Mouse (Mus musculus) R1 (cell line): ENCODE measurements around the gene Pcdh7.

ENCODE experiments used
- DNase-seq: peaks from one replicate; pipeline ENCODE4 v3.0.0-alpha.2; 2018; ENCODE audit warnings: low read depth, low spot score

Gene Pcdh7

GRCm38 (mm10) chr5:57921140-57921539, 203.4 kb downstream of the Pcdh7 start:
- DNase-seq, result no peak

DNA sequence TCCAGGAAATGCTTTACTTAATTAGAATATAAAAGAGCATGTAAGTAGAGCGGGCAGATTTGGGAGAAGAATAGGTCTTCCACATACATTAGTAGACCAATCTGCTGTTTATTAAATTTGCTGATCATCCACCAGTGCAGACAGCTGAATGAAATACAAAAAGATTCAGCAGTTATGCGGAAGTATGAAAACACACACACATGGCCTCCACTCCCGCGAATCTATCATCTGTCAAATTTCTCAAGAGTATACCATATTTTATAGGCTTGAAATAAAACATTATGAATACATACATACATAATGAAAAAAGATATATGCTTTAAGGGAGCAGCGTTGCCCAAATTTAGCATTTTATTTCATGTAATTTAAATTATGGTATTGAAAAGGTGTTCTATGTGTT, 213.6 kb downstream of the Pcdh7 start:
- DNase-seq, result no peak

DNA sequence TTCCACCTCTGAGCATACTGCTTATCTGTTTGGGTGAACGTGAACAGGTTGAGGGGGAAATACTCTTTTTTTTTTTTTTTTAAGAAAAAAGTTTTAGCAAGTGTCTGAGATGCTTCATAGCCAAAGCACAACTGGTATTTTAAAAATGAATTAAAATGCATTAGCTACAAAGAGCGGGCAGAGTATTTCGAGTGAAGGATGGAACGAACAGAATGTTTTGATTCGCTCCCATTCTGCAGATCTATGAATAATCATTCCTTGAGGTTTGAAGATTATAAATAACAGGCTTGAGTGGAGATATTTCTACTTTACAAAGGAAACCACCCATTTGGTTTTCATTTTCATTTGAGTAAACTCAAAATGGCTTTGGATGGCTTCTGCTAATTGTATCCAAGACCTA, 214.0 kb downstream of the Pcdh7 start:
- DNase-seq, result no peak

DNA sequence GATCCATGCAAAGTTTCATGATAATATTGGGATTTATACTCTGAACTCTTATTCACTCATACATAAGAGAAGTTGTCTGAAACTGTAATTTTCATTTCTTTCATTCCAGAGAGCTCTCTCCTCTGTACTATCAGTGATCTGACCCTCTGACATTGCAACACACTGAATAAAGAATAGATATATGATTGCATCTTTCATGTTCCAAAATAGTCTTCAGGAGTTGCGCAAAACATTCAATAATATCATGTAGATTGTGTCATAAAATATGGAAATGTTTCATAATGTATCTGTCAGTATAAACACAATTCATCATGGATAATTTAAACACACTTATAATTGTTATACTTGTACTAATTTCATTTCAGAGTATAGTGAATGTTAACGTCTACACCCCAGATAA, 216.9 kb downstream of the Pcdh7 start:
- no peak for DNase-seq

DNA sequence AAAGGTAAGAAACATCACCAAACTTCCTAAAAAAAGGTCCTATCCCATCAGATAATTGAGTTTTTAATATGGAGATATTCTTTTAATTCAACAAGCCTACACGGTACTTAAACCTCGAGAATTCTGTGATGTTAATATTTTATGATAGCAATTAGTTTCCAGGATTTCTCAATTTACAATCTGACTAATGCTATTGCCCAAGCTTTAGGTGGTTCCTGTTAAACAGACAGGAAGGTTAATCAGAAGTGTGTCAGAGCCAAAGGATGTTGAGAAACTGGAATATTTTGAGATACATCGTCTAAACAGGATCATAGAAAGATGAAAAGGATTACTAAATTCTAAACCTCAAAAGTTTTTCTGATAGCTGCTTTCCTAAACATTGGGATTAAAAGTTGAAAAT, 222.7 kb downstream of the Pcdh7 start:
- DNase-seq, result no peak

DNA sequence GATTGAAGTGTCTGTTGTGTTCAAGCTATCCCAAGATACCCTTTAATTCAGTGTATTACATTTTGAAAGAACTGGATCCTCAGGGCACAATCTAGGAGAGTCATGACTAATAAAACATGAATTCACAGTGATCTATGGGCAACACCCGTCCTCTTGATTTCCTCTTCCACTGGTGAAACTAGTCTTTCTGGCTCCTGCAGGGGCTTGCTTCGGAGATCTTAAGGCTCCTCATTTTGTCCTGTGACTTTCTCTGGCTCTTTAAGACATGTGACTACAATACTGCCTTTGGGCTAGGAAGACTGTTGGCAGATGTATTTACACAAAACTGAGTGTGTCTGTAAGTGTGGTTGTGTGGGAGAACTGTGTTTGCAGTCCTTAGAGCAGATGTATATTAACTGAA, 225.4 kb downstream of the Pcdh7 start:
- no peak for DNase-seq

DNA sequence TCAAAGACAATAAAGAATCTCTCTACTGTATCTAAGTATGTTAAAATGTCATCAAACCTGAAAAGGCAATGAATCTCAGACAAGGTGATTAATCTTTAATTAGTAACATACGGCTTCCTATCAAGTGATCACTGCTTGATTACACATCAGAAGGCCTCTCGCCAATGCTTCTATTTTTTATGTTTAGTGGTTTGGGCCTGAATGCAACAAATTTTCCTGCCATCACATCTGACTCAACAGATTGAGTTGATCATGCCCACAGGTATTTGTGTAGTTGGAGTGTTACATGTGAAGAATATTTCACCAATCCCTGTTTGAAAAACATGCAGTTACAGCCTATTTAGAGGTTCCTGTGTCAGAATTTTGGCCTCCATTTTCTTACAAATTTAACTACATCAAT, 225.8 kb downstream of the Pcdh7 start:
- no peak for DNase-seq

DNA sequence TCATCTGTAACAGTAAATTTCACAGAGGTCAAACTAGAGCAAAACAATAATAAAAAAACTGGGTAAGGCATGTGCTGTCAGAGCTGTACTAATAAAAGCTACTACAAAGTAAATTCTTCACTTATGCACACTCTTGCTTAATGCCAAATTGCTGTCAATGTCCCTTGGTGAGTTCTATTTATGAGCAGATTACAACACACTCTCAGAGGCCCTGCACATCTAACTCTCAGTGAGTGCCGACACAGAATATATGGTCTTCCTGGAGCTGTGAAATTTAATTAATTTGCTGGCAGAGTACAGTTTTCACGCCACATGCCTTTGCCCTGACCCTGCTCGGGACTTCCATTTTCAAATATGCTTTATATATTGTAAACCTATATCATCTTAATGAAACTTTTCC, 227.7 kb downstream of the Pcdh7 start:
- DNase-seq, result no peak

DNA sequence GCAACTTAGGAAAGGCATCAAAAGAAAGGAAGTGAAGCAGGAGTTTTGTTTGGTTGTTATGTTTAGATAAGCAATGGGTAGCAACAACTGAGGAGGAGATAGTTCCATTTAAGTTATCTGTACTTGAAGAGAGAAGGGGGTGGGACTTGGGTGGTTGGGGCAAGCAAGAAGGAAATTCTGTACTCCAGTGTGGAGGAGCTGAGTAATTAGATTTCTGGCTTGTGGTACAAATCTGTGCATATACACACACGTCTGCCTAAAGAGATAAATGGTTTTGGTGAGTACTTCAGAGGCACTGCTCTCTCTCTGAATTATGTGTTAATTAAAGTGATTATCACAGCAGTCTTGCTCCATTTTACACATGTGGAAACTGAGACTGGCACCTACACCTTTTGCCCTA, 241.6 kb downstream of the Pcdh7 start:
- DNase-seq, result no peak

DNA sequence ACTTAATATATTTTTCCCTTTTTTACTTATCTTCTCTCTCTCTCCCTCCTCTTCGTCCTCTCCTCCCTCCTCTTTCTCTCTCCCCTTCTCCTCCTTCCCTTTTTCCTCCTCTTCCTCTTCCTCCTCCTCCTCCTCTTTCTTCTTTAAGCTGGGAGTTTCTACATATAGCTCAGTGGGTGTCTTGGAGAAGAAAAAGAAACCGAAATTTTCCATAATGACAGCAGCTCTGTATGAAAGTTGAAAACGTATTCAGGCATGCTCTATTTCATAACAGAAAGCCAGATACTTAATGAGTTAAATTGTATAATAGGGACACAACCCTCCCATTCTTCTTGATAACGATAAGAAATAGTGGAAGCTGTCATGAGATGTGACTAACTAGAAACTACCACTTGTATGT, 246.0 kb downstream of the Pcdh7 start:
- no peak for DNase-seq

- DNase-seq, result no peak
Measured at GRCm38 (mm10) chr5:57964201-57964600, 246.4 kb downstream of the Pcdh7 start.

DNA sequence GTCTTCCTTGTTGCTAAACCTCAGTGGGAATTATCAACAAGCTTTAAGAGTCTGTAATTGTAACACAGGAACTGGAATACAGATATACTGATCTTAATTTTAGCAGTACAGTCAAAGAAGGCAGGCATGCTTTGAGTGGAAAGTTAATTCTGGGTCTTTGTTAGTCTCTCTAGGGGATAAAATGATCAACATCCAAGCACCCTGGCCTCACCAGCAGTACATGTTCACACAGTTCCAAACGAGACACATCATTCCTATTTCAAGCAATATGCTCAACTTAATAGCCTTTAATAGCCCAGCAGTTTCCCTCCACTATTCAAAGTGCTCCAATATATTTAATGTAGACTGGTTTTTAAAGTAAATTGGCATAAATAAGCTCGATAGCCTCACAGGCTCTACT, 275.8 kb downstream of the Pcdh7 start:
- no peak for DNase-seq

DNA sequence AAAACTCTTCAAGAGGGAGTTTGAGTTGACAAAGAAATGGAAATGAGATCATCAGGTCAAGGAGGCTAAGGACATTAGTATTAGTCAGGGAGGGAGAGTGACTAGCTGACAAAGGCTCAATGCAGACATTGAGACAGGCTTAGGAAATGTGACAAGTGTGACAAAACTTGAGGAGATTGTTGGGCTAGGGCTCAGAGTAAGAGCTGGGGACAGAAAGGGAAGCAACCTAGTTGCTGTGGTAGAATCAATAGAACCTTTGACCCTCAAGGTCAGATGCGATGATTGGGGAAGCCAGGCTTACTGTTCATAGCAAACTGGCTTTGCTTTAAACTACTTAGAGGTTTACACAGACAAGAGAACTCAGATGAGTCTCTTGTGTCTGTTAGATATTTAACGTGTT, 303.6 kb downstream of the Pcdh7 start:
- DNase-seq, result no peak

DNA sequence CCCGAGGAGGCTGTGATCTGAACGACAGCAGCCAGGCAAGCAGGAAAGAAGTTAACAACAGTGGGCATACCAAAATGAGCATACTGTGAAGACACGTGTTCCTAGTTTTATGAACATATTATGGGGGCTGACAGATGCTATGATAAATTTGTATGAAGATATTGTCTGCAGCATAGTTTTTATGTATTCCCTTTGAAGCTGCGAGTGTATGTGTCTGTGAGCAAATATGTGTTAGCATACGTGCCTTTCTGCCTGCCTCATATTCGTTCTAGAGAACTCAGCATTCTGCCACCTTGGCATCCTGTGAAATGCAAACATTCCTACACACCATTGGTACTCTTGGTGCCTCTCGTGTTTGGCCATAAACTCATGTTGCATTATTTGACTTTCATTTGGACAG, 307.4 kb downstream of the Pcdh7 start:
- DNase-seq, result no peak

- no peak for DNase-seq
Measured at GRCm38 (mm10) chr5:58025759-58026158, 308.0 kb downstream of the Pcdh7 start.

GRCm38 (mm10) chr5:58039875-58040274, 322.1 kb downstream of the Pcdh7 start:
- no peak for DNase-seq

GRCm38 (mm10) chr5:58044216-58044615, 326.4 kb downstream of the Pcdh7 start:
- no peak for DNase-seq

DNA sequence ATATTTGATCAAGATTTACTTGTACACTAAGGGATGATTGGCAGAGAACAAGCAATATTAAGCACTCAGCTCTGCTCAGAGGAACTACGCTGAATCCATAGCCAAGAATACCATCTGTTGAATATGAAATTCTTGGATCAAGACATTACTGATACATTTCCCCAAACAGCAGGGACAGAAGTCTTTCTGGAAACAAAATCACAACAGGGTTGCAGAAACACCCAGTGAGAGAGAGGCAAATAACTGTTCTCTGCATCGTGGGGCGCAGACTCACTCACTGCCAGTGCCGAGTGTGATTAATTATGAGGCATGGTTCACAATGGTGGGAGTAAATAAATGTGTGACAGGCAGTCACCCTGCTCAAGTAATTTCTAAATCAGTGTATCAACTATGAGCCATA, 363.3 kb downstream of the Pcdh7 start:
- no peak for DNase-seq

- no peak for DNase-seq
Measured at GRCm38 (mm10) chr5:58082230-58082629, 364.5 kb downstream of the Pcdh7 start.

- no peak for DNase-seq
Measured at GRCm38 (mm10) chr5:58083056-58083455, 365.3 kb downstream of the Pcdh7 start.

DNA sequence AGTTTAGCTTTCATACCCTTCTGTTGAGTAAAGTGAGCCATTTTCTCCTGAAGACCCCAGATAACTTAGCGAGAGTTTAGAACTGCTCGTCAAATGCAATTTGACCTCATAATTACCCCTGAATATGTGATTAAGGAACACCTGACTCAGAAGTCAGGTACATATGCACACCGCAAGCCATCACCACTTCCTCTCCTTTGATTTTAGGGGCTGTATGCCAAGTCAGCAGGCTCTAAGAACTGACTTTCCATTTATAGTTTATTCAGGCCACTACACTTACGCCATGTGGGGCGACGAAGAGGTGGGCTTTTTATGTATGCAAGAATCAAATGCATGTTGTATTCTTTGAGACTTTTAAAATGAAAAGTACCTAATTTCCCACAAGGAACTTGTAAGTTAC, 366.2 kb downstream of the Pcdh7 start:
- no peak for DNase-seq

- no peak for DNase-seq
Measured at GRCm38 (mm10) chr5:58108665-58109364, 391.0 kb downstream of the Pcdh7 start.

DNA sequence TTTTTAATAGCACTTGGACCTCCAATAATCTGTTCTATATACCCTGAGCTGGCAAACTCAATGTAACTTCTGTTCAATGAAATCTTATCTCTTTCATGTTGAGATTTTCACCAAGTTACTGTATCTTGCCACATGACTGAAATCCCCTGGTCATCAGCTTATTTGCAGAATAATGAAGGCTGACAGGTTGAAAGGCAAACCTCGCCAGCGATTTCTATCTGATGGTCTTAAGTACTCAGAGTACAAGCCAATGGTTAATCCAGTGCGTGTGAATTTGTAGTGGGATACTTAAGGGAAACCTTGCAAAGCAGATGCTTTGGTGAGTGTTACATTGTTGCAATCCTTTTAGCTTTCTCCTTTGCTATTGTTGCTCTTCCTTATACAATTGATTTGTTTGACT, 398.3 kb downstream of the Pcdh7 start:
- no peak for DNase-seq

DNA sequence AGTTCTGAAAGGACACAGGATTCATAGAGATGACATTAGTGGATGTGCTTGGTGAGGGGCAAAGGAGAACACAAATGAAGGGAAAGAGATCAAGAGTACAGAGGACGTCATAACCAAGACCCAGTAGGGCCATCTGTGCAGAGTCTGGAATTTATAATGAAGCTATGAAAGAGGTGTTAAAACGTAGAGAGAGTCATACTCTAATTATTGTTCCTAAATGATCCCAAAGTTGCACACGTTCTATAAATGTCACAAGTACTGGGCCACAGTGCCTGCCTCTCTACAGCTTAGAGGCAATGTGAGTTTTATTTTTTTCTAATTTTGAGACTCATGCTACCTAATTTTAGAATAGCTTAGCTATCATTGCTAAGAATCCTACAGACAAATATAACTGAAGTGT, 400.1 kb downstream of the Pcdh7 start:
- no peak for DNase-seq
